Mouse (Mus musculus) olfactory bulb, adult 2 months (tissue): ENCODE measurements around the gene Tgfbr2.

Experiments used
- CTCF ChIP-seq: fragments of 200-500 bp; IDR thresholded peaks from 2 replicates; pipeline ENCODE4 v1.5.1; 2012; ENCODE audit warnings: low read depth, mild to moderate bottlenecking, low read length, moderate library complexity; ENCODE audit not compliant: insufficient read depth
- POLR2A ChIP-seq: fragments of 200-500 bp; IDR thresholded peaks from 2 replicates; pipeline ENCODE4 v1.6.1; 2012; ENCODE audit warnings: mild to moderate bottlenecking, low read depth, low read length, moderate library complexity; ENCODE audit not compliant: insufficient read depth

DNA sequence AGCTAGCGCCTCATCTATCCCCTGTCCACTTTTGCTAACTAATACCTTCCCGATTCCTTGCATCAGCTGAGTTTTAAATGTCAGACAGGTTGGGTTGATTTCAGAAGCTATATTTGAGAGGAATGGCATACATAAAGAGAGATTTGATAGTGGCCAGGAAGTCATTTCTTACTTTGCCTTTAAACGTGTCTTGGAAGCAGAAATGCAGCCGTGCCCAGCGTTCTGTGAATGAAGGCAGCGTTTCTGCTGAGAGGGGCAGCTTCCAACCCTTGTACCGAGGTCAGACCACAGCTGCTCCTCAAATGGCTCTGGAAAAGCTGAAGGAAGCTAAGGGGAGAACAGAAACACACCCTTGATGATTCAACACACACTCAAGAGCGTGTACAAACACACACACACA lies 121.2 kb downstream of the Tgfbr2 start:
- TF ChIP-seq POLR2A (no peak), CTCF (no peak)
